Mouse (Mus musculus) olfactory bulb, adult 2 months (tissue): ENCODE measurements at regions not wholly inside any gene's neighbourhood (a gene's known extent, or its start where the extent isn't known, plus 50 kb on each side); places are given as distances from the start of the nearest gene placed in this dataset.

ENCODE experiments used
- CTCF ChIP-seq: fragments of 200-500 bp; IDR thresholded peaks from 2 replicates; pipeline ENCODE4 v1.5.1; 2012; ENCODE audit warnings: low read depth, mild to moderate bottlenecking, low read length, moderate library complexity; ENCODE audit not compliant: insufficient read depth
- POLR2A ChIP-seq: fragments of 200-500 bp; IDR thresholded peaks from 2 replicates; pipeline ENCODE4 v1.6.1; 2012; ENCODE audit warnings: mild to moderate bottlenecking, low read depth, low read length, moderate library complexity; ENCODE audit not compliant: insufficient read depth

GRCm38 (mm10) chr8:89569406-89569805 is 525.4 kb upstream of the Sall1 start:
- TF ChIP-seq POLR2A (no peak), CTCF (no peak)
